Mouse (Mus musculus): ENCODE results near the gene Slc27a4.
A peak's percentile ranks its signal among the peaks of the same experiment; 100 is the strongest.
"Not testable (repeated sequence)": the region's sequence is repeated elsewhere in the genome, so short reads cannot be mapped to it uniquely, and the experiment has no call there.

Gene Slc27a4

GRCm38 (mm10) chr2:29802075-29802826 is at the start of gene Slc27a4:
TSS of gene Slc27a4 (plus strand) at chr2:29802634.
- DNase-seq, result peak; percentile 98

GRCm38 (mm10) chr2:29755693-29756092 is 46.7 kb upstream of the Slc27a4 start:
- DNase-seq, result no peak

- DNase-seq, result peak; percentile 80
These were observed 37.6 kb upstream of the Slc27a4 start for GRCm38 (mm10) chr2:29764831-29765230.

- DNase-seq, result no peak
These were observed 34.3 kb upstream of the Slc27a4 start for GRCm38 (mm10) chr2:29767976-29768709.

- no peak for DNase-seq
These were observed 33.5 kb upstream of the Slc27a4 start for GRCm38 (mm10) chr2:29768901-29769300.

- no peak for DNase-seq
These were observed 32.3 kb upstream of the Slc27a4 start for GRCm38 (mm10) chr2:29770162-29770561.

- no peak for DNase-seq
These were observed 30.6 kb upstream of the Slc27a4 start for GRCm38 (mm10) chr2:29771611-29772461.

GRCm38 (mm10) chr2:29773323-29773722 is 29.1 kb upstream of the Slc27a4 start:
- no peak for DNase-seq

GRCm38 (mm10) chr2:29781256-29781655 is 21.2 kb upstream of the Slc27a4 start:
- not testable (repeated sequence) for DNase-seq

- DNase-seq, result peak; percentile 40
These were observed 18.1 kb upstream of the Slc27a4 start for GRCm38 (mm10) chr2:29784290-29784689.

- peak; percentile 96 for DNase-seq
These were observed 15.1 kb upstream of the Slc27a4 start, which contains the start of gene Coq4 for GRCm38 (mm10) chr2:29787104-29787917. TSS of gene Coq4 (plus strand) at chr2:29787493.

GRCm38 (mm10) chr2:29787937-29788681 is 14.3 kb upstream of the Slc27a4 start, which contains the start of gene Trub2:
TSS of gene Trub2 (minus strand) at chr2:29788502.
- DNase-seq, result peak; percentile 88

GRCm38 (mm10) chr2:29792772-29793487 is 9.5 kb upstream of the Slc27a4 start:
- no peak for DNase-seq

- DNase-seq, result no peak
These were observed 380 bp downstream of the Slc27a4 start for GRCm38 (mm10) chr2:29802827-29803201.

GRCm38 (mm10) chr2:29803400-29803831 is 982 bp downstream of the Slc27a4 start:
- DNase-seq, result peak; percentile 47

- no peak for DNase-seq
These were observed 13.4 kb downstream of the Slc27a4 start for GRCm38 (mm10) chr2:29815678-29816371.

- DNase-seq, result peak; percentile 90
These were observed 15.2 kb downstream of the Slc27a4 start for GRCm38 (mm10) chr2:29817426-29818232.

GRCm38 (mm10) chr2:29819363-29819762 is 16.9 kb downstream of the Slc27a4 start:
- no peak for DNase-seq
